Comparison of ENCODE assay signal across 15 mouse cellular contexts in genomic region chr1:171681531-171682299, GRCm38 (mm10). TPM values are rescaled to one million over a fixed set of nuclear protein-coding genes. Genes with fewer than 3 reads are reported as not detected.
DNase-seq lines count a peak whose midpoint lies in the region; ATAC-seq and TF ChIP-seq lines count a peak whose summit lies in the region.
"Had no signal": no experiment of that assay in that cellular context is flagged by ENCODE, and none has a peak within 500 bp of the region (broad histone marks: within the 10 kb centered on the region; RNA-seq: fewer than 3 reads in every experiment).

Gene Cd48, plus strand, starts transcription at chr1:171682009.

- H3K27me3 ChIP-seq in heart, postnatal 0 days (ENCODE audit: control insufficient read depth, insufficient read depth, low read length) = no peaks in the 10 kb centered on the region

- no peak within 1 kb of the TSS for H3K27ac ChIP-seq in heart, postnatal 0 days (ENCODE audit: low read depth)
- H3K27ac ChIP-seq: hindbrain, embryonic 14.5 days; stomach, postnatal 0 days had no signal

- H3K36me3 ChIP-seq in heart, postnatal 0 days (replicated peaks; ENCODE audit: control insufficient read depth, insufficient read depth, low read length) = no peaks in the 10 kb centered on the region

- H3K4me2 ChIP-seq in heart, postnatal 0 days (ENCODE audit: low read depth, low read length) = peak within 1 kb of the TSS; percentile 28; the same call in 1 of the 2 replicates
- H3K4me2 ChIP-seq: hindbrain, embryonic 14.5 days had no signal

- H3K9ac ChIP-seq in heart, postnatal 0 days (replicated peaks; ENCODE audit: low read depth, low read length) = no peak within 1 kb of the TSS
- H3K9ac ChIP-seq: hindbrain, embryonic 14.5 days had no signal

- no peak for TF ChIP-seq EP300 in heart, postnatal 0 days (IDR thresholded peaks at IDR 0.05; ENCODE audit: low read depth)

- peak within 1 kb of the TSS; percentile 6; the same call in 1 of the 2 replicates for H3K4me3 ChIP-seq in heart, postnatal 0 days (ENCODE audit: low read depth, low read length)
- H3K4me3 ChIP-seq: erythroblast, embryonic 14.5 days had no signal

- H3K4me1 ChIP-seq in heart, postnatal 0 days (ENCODE audit: control insufficient read depth, insufficient read depth) = no peaks in the 10 kb centered on the region

- no peak for TF ChIP-seq CTCF in heart, postnatal 0 days (IDR thresholded peaks at IDR 0.05; ENCODE audit: low read depth)

- DNase-seq in heart, postnatal 0 days (ENCODE audit: low spot score) = no peak
- no peak for DNase-seq in heart, adult 8-10 months (ENCODE audit: low spot score)
- DNase-seq in CD4-positive helper T cell, adult 2 months (ENCODE audit: low read depth, low spot score) = peak; percentile 70
- DNase-seq in kidney, postnatal 14 days = no peak
- DNase-seq in right cerebral cortex, postnatal 4 days = no peak
- DNase-seq in embryo, embryonic 10.5 days (ENCODE audit: low spot score) = no peak
- DNase-seq: cerebellum, postnatal 36 days; gastrocnemius, postnatal 10 days; kidney, postnatal 25 days; midbrain, embryonic 14.5 days had no signal

- 68% methylated on average over 14 of the region's 14 CpGs for WGBS in heart, postnatal 0 days

- ATAC-seq in heart, postnatal 0 days (ENCODE audit: insufficient read depth, low read depth) = no peak
- ATAC-seq in granulocyte monocyte progenitor cell, adult 5-6 weeks (replicated peaks; ENCODE audit: poor library complexity, severe bottlenecking) = peak; percentile 75
- ATAC-seq in monocyte, adult 5-6 weeks (replicated peaks; ENCODE audit: insufficient number of reproducible peaks, low FRiP score, low TSS enrichment, poor library complexity, severe bottlenecking) = peak; percentile 37

- H3K9me3 ChIP-seq in heart, postnatal 0 days (replicated peaks; ENCODE audit: control insufficient read depth, low read length) = no peaks in the 10 kb centered on the region

RNA-seq across cellular contexts. Expression of gene Cd48, which starts in this region (rescaled TPM):
- 2.0 TPM in 1 of 2 replicates, not detected in the other for total RNA-seq in heart, postnatal 0 days (2014; rRNA removed; ENCODE audit: low replicate concordance)
- polyA plus RNA-seq in heart, postnatal 0 days (2015; fragmentation: Nextera tagmentation; extraction: Ambion mirVana) = 2.1 and 2.6 TPM in 2 replicates
- 1 to 10 TPM; 1.1 to 2.7 (median 1.6) TPM for total RNA-seq in heart, adult 8-10 months (2022)
- 167 and 179 TPM in 2 replicates for total RNA-seq in granulocyte monocyte progenitor cell, adult 5-6 weeks (2014; fragmentation: Nextera tagmentation)
- total RNA-seq in granulocyte monocyte progenitor cell, adult 5-6 weeks (2017) = 138 and 170 TPM in 2 replicates
- 279 to 329 TPM (median 318 TPM) in 3 replicates for total RNA-seq in monocyte, adult 5-6 weeks (2017)
- polyA plus RNA-seq: erythroblast, embryonic 14.5 days had no signal

Comparison
In these comparisons a context has a peak if more than half of its experiments do, and no peak if none do; other contexts are left out.
1. RNA of gene Cd48 (total RNA-seq): 279 to 329 TPM in monocyte, adult 5-6 weeks and 138 to 179 TPM in granulocyte monocyte progenitor cell, adult 5-6 weeks; 1.1 to 2.7 TPM in heart, adult 8-10 months and 2.0 TPM in heart, postnatal 0 days; every median in the first group is over 10 times any median in the second.